Mouse (Mus musculus) liver, postnatal 0 days (tissue): ENCODE results near the gene Slc38a4.

Experiments used
- CTCF ChIP-seq: sonication (generic); IDR thresholded peaks from 2 replicates; pipeline ENCODE4 v1.5.1; 2016; ENCODE audit warnings: antibody characterized with exemption, low read depth
- EP300 ChIP-seq: IDR thresholded peaks from 2 replicates; pipeline ENCODE4 v1.6.1; 2016; ENCODE audit warnings: antibody characterized with exemption, low read depth, mild to moderate bottlenecking

DNA sequence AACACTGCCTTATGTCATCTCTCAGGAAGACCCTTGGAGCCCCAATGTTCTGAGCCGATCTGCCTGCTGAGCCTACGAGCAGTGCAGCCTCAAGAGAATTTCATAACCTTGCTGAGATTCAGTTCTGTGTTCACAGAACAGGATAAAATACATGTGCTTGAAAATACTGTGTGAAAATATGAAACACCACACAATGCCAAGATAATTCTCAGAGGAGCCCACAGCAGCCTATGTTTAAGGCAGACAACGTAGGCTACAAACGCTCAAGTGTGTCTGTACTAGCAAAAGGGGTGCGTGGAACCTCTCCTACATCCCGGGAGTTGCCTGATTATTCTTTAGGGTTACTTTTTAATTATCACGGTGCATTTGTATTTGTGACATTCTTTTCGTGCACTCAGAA is 92.4 kb downstream of the Slc38a4 start:
- TF ChIP-seq EP300 (no peak), CTCF (no peak)
